Mouse (Mus musculus) midbrain, embryonic 15.5 days (tissue): ENCODE measurements around the gene Ccl17. TPM values are rescaled to one million over a fixed set of nuclear protein-coding genes. Genes with fewer than 3 reads are reported as not detected.
A peak's percentile ranks its signal among the peaks of the same experiment; 100 is the strongest.
"Not testable (repeated sequence)": the region's sequence is repeated elsewhere in the genome, so short reads cannot be mapped to it uniquely, and the experiment has no call there.

Source experiments
- ATAC-seq: fragments of 200-750 bp; cut with Nextera tagmentation; replicated peaks from 2 replicates; pipeline ENCODE4 v1.8.0; 2017; ENCODE audit warnings: moderate TSS enrichment
- H3K27ac ChIP-seq: fragments of 300-500 bp; sonication (generic); 2 replicates; pipeline ENCODE4 v1.5.1; 2015; ENCODE audit warnings: mild to moderate bottlenecking, inconsistent platforms
- H3K27me3 ChIP-seq: fragments of 300-500 bp; sonication (generic); replicated peaks from 2 replicates; pipeline ENCODE4 v1.6.1; 2015; ENCODE audit warnings: inconsistent platforms
- H3K36me3 ChIP-seq: fragments of 300-500 bp; sonication (generic); replicated peaks from 2 replicates; pipeline ENCODE4 v1.6.1; 2015; ENCODE audit warnings: inconsistent platforms
- H3K4me1 ChIP-seq: fragments of 300-500 bp; sonication (generic); 2 replicates; pipeline ENCODE4 v1.6.1; 2015; ENCODE audit warnings: inconsistent platforms
- H3K4me2 ChIP-seq: fragments of 300-500 bp; sonication (generic); 2 replicates; pipeline ENCODE4 v1.6.1; 2015; ENCODE audit warnings: inconsistent platforms, mild to moderate bottlenecking, moderate library complexity
- H3K4me3 ChIP-seq: fragments of 300-500 bp; sonication (generic); 2 replicates; pipeline ENCODE4 v1.5.1; 2015; ENCODE audit warnings: mild to moderate bottlenecking, inconsistent platforms
- H3K9ac ChIP-seq: fragments of 300-500 bp; sonication (generic); 2 replicates; pipeline ENCODE4 v1.6.1; 2015; ENCODE audit warnings: mild to moderate bottlenecking, inconsistent platforms
- H3K9me3 ChIP-seq: fragments of 300-500 bp; sonication (generic); 2 replicates; pipeline ENCODE4 v1.6.1; 2016; ENCODE audit warnings: inconsistent platforms
- WGBS: fragments of 180-500 bp; shearing (Covaris S2); methylation state at CpG from one replicate; pipeline ENCODE4 v1.1.7; 2015; ENCODE audit warnings: mixed read lengths; 5-methylcytosine and 5-hydroxymethylcytosine counted together
- polyA plus RNA-seq: library from polyadenylated mRNA; unstranded; fragments of >200 nt; fragmentation: Nextera tagmentation; extraction: Ambion mirVana; gene quantifications from 2 replicates; pipeline ENCODE4 v1.2.1, GENCODE M21; 2015

The Ccl17 gene
- polyA plus RNA-seq, 1 experiment from 2014 or later, result 0.74 TPM

GRCm38 (mm10) chr8:94819671-94820179 is 9.5 kb downstream of the Ccl17 start:
- H3K4me2 ChIP-seq, result no peak overlapping the region
- WGBS, result 89% methylated on average over 6 of the region's 6 CpGs
- no peaks in the 10 kb centered on the region for H3K27me3 ChIP-seq
- no peak overlapping the region for H3K9ac ChIP-seq
- no peaks in the 10 kb centered on the region for H3K4me1 ChIP-seq
- peaks cover 13% of the 10 kb centered on the region; the same call in 1 of the 2 replicates for H3K36me3 ChIP-seq
- no peak overlapping the region for H3K4me3 ChIP-seq
- no peak for ATAC-seq
- no peak overlapping the region for H3K27ac ChIP-seq
- H3K9me3 ChIP-seq, result no peaks in the 10 kb centered on the region

GRCm38 (mm10) chr8:94820553-94820952 is 10.3 kb downstream of the Ccl17 start:
- WGBS, result 87% methylated on average over 7 of the region's 7 CpGs
- H3K27ac ChIP-seq, result no peak overlapping the region
- no peak for ATAC-seq

DNA sequence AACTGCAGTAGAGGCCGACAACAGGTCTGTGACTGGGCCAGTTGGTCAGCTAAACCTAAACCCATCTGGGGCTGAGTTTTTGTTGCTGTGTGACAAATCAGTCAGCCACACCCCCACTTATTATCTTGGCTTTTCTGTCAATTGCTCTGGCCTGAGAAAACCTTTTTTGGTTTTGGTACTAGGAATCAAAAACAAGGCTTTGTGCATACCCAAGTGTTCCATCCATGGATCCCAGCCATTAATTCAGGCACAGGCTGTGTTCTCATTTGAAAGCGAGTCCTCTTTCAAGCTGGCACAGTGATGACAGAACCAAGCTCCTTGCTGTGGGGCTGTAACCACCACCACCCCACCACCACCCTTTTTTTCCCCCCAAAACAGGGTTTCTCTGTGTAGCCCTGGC is 11.1 kb downstream of the Ccl17 start:
- Histone ChIP-seq H3K27me3 (no peaks in the 10 kb centered on the region), H3K36me3 (peaks cover 20% of the 10 kb centered on the region; the same call in 1 of the 2 replicates), H3K4me1 (no peaks in the 10 kb centered on the region), H3K4me2 (no peak overlapping the region), H3K27ac (no peak overlapping the region), H3K4me3 (no peak overlapping the region), H3K9me3 (no peaks in the 10 kb centered on the region), H3K9ac (no peak overlapping the region)
- ATAC-seq, result no peak
- 90% methylated on average over 2 of the region's 2 CpGs for WGBS

More at GRCm38 (mm10) chr8:94820553-94820952, 10.3 kb downstream of the Ccl17 start:
- Histone ChIP-seq H3K36me3 (peaks cover 17% of the 10 kb centered on the region; the same call in 1 of the 2 replicates), H3K27me3 (no peaks in the 10 kb centered on the region), H3K9me3 (no peaks in the 10 kb centered on the region), H3K4me2 (no peak overlapping the region), H3K4me1 (no peaks in the 10 kb centered on the region), H3K9ac (no peak overlapping the region), H3K4me3 (no peak overlapping the region)

DNA sequence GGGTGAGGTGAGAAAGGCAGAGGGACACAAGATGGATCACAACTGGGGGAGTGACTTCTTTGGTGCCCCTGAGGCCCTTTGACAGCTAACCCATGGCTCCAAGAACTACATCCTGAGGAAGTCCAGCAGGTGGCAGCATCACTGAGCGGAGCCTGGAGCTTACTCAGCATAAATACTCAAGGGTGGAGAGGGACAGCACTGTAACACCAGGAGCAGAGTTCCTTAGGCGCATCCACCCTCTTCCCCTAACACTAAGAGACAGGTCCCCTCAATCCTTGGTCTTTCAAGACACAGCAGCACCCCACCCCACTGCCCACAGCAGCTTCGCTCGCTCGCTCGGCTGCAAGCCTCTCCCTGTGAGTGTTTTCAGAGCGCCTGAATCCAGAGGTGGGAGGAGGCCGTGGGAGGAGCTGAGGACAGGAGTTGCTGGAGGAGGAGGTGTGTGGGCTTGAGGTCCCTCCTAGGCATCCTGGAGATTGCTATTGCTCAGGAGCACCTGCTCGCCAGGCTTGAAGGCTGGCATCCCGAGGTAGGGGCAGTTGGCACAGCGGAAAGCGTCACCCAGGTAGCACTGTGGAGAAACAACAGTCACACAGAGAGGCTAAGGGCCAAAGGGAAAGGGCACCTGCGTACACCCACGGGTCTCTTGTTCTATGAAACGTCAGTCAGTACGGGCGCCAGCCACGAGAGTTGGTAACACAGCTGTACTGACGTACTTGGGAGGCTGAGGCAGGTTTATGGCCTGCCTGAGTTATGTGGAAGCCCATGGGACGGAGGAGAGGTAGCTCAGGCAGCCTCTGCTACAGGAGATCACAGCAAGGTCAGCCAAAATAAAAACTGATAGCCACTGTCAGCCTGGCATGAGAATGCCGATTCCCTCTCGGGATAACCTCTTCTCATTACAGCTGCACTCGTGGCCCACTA is 12.6 kb downstream of the Ccl17 start:
- peak; percentile 39; the same call in 1 of the 2 replicates for ATAC-seq
- Histone ChIP-seq H3K36me3 (peaks cover 23% of the 10 kb centered on the region; the same call in 1 of the 2 replicates), H3K4me2 (no peak overlapping the region), H3K27ac (no peak overlapping the region), H3K4me3 (no peak overlapping the region), H3K27me3 (no peaks in the 10 kb centered on the region), H3K9me3 (no peaks in the 10 kb centered on the region), H3K4me1 (no peaks in the 10 kb centered on the region), H3K9ac (no peak overlapping the region)
- WGBS, result 82% methylated on average over 23 of the region's 23 CpGs

- H3K9me3 ChIP-seq, result no peaks in the 10 kb centered on the region
- no peak overlapping the region for H3K9ac ChIP-seq
- WGBS, result 83% methylated on average over 6 of the region's 6 CpGs
- H3K27ac ChIP-seq, result no peak overlapping the region
- no peaks in the 10 kb centered on the region for H3K27me3 ChIP-seq
- H3K36me3 ChIP-seq, result peaks cover 27% of the 10 kb centered on the region; the same call in 1 of the 2 replicates
- H3K4me3 ChIP-seq, result no peak overlapping the region
- H3K4me1 ChIP-seq, result no peaks in the 10 kb centered on the region
- ATAC-seq, result no peak
- H3K4me2 ChIP-seq, result no peak overlapping the region
Observed at GRCm38 (mm10) chr8:94825170-94825569, 14.9 kb downstream of the Ccl17 start.

- Histone ChIP-seq H3K27ac (no peak overlapping the region), H3K27me3 (no peaks in the 10 kb centered on the region), H3K9me3 (no peaks in the 10 kb centered on the region), H3K4me2 (no peak overlapping the region), H3K4me1 (no peaks in the 10 kb centered on the region), H3K9ac (no peak overlapping the region), H3K36me3 (peaks cover 33% of the 10 kb centered on the region; the same call in 1 of the 2 replicates), H3K4me3 (no peak overlapping the region)
- no peak for ATAC-seq
- 97% methylated on average over 5 of the region's 5 CpGs for WGBS
Observed at GRCm38 (mm10) chr8:94826210-94826609, 16.0 kb downstream of the Ccl17 start.

DNA sequence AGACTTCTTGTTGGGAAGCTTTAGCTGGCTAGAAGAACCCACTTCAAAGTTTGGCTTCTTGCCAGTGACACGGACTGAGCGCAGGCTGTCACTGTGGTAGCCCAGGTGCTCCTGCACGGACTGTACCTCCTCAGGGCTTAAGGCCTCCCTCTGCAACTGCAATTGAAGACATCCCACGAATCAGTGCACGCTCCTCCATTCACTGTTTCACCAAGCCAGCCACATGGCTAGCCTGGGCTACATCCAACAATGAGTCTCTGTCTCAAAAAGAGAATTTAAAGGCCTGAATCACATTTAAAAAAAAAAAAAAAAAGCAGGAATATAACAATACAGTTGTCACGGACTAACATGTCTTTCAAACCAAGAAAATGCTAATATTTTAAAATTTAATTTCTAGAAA is 18.0 kb downstream of the Ccl17 start:
- H3K27ac ChIP-seq, result no peak overlapping the region
- no peak overlapping the region for H3K9ac ChIP-seq
- ATAC-seq, result no peak
- peaks cover 33% of the 10 kb centered on the region; the same call in 1 of the 2 replicates for H3K36me3 ChIP-seq
- no peaks in the 10 kb centered on the region for H3K9me3 ChIP-seq
- H3K4me3 ChIP-seq, result no peak overlapping the region
- no peak overlapping the region for H3K4me2 ChIP-seq
- no peaks in the 10 kb centered on the region for H3K27me3 ChIP-seq
- WGBS, result 89% methylated on average over 6 of the region's 6 CpGs
- no peaks in the 10 kb centered on the region for H3K4me1 ChIP-seq

DNA sequence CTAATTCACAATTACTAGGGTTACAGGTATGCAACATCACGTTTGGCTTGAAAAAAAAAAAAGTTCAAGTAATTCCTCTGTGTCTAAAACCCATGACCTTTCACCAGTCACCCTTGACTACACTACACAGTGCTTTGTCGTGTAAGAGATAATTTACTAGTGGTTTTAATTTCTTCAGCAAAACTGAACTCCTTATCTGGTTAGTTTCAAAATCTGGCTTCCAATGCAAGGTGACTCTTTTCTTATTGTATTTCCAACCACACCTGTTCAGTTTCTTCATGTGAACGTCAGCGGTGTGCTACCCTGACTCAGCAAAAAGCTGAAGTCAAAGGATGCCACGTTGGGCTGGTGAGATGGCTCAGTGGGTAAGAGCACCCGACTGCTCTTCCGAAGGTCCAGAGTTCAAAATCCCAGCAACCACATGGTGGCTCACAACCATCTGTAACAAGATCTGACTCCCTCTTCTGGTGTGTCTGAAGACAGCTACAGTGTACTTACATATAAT is 23.7 kb downstream of the Ccl17 start:
- H3K4me1 ChIP-seq, result peaks cover 15% of the 10 kb centered on the region
- not testable (repeated sequence) for H3K27me3 ChIP-seq, ATAC-seq, H3K27ac ChIP-seq, H3K4me2 ChIP-seq, H3K9ac ChIP-seq, H3K4me3 ChIP-seq, H3K9me3 ChIP-seq
- 83% methylated on average over 7 of the region's 7 CpGs for WGBS
- peaks cover 12% of the 10 kb centered on the region; the same call in 1 of the 2 replicates for H3K36me3 ChIP-seq

DNA sequence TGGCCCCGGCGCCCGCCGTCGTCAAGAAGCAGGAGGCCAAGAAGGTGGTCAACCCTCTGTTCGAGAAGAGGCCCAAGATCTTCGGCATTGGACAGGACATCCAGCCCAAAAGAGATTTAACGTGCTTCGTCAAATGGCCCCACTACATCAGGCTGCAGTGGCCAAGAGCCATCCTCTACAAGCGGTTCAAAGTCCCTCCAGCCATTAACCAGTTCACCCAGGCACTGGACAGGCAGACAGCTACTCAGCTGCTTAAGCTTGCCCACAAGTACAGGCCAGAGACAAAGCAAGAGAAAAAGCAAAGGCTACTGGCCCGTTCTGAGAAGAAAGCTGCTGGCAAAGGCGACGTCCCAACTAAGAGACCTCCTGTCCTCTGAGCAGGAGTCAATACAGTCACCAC is 25.5 kb downstream of the Ccl17 start:
- H3K9ac ChIP-seq, H3K27ac ChIP-seq, H3K4me2 ChIP-seq, H3K36me3 ChIP-seq, H3K9me3 ChIP-seq, ATAC-seq, H3K4me3 ChIP-seq, H3K27me3 ChIP-seq: not testable (repeated sequence)
- 96% methylated on average over 13 of the region's 13 CpGs for WGBS
- peaks cover 19% of the 10 kb centered on the region for H3K4me1 ChIP-seq

DNA sequence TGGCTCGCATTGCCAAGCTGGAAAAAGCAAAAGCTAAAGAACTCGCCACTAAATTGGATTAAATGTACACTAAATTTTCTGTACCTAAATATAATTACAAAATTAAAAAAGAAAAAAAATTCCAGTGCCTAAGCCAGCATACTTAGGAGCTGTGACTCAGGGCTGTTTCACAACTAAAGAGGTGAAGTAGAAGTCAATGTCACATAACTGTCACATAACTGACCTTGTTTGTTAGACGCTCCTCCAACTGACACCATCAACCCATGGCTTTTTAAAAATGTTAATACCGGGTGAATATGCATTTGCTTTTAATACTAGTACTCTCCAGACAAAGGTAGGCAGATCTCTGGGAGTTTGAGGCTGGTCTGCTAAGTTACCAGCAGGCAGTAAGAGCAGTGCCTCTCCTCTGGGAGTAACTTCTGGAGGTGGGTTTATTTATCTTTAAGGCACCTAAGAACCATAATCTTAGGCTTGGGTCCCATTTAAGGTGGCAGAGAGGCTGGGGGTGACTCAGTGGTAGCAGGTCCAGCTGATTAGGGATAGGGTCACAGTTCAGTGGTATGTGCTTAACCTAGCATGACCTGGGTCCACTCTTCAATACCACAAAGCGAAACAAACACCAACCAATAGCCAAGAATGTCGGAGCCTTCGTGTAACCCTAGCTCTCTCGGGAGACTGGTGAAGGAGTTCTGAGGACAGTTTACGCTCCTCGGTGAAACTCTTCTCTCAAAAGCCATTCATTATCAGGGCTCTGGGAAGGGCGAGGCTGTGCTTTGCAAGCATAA is 26.4 kb downstream of the Ccl17 start:
- H3K9me3 ChIP-seq, result no peaks in the 10 kb centered on the region
- peak overlapping the region; percentile 93; the same call in 1 of the 2 replicates for H3K9ac ChIP-seq
- WGBS, result 79% methylated on average over 11 of the region's 11 CpGs
- H3K4me2 ChIP-seq, result peak overlapping the region; percentile 92
- H3K27ac ChIP-seq, result no peak overlapping the region
- ATAC-seq, result no peak
- no peaks in the 10 kb centered on the region for H3K27me3 ChIP-seq
- H3K36me3 ChIP-seq, result peaks cover 1% of the 10 kb centered on the region; the same call in 1 of the 2 replicates
- peaks cover 19% of the 10 kb centered on the region for H3K4me1 ChIP-seq
- H3K4me3 ChIP-seq, result peak overlapping the region; percentile 82

DNA sequence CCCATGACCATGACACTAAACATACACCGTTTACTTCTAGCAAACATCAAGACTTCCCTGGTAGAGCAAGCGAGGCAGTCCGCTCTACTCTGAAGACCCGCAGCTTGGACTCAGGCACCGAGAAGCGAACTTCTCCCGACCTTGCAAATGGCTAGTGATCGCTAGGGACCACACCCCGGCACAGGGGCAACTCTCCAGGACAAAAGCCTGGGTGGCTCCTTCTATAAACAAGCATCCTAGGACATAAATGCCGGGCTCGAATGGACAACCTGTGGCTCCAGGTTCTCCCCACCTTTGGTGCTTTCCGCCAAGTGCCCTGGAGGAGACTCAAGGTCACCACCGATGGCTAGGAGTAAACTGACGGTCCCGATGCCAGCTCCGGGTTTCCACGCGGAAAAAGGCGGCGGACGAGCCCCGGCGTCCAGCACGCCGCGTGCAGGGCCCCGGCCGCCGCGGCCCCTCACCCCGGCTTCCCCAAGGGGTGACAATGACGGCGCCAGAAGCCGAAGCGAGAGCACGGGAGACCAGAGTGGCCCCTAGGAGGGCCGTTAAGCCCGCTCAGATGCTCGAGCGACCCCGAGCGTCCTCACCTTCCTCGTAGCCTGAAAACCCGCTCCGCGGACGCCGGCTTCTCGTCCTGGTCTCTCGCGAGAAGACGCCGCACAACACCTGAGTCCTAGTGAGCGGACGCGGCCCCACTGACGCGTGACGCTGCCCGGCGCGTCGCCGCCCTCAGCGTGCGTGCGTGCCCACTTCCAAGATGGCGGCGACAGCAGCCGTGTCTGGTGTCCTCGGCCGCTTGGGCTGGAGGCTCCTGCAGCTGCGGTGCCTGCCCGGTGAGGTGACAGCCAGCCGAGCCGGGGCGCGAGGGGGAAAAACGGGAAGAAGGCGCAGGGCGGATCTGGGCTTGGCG is 27.7 kb downstream of the Ccl17 start, which contains the start of the genes Coq9 and Ciapin1:
Gene Coq9, plus strand, starts transcription at position 660 of the 913 bp plus-strand sequence.
Gene Ciapin1, minus strand, starts transcription at position 697 of the 913 bp plus-strand sequence.
- H3K4me2 ChIP-seq, result peak within 1 kb of the TSS; percentile 92
- WGBS, result under 1% methylated on average over 82 of the region's 82 CpGs
- peak within 1 kb of the TSS; percentile 94 for H3K27ac ChIP-seq
- H3K9me3 ChIP-seq, result no peaks in the 10 kb centered on the region
- H3K36me3 ChIP-seq, result no peaks in the 10 kb centered on the region
- no peaks in the 10 kb centered on the region for H3K27me3 ChIP-seq
- peak within 1 kb of the TSS; percentile 93 for H3K9ac ChIP-seq
- H3K4me3 ChIP-seq, result peak within 1 kb of the TSS; percentile 82
- ATAC-seq, result peak; percentile 99
- H3K4me1 ChIP-seq, result peaks cover 19% of the 10 kb centered on the region
